Mouse (Mus musculus) lung, embryonic 14.5 days (tissue): ENCODE measurements at regions not wholly inside any gene's neighbourhood (a gene's known extent, or its start where the extent isn't known, plus 50 kb on each side); places are given as distances from the start of the nearest gene placed in this dataset.

ENCODE experiments used
- ATAC-seq: fragments of 200-750 bp; cut with Nextera tagmentation; 2 replicates; pipeline ENCODE4 v1.8.0; 2017; ENCODE audit warnings: mild to moderate bottlenecking, moderate TSS enrichment, moderate library complexity; ENCODE audit not compliant: insufficient read depth
- DNase-seq: peaks from one replicate; pipeline ENCODE4 v3.0.0-alpha.2; 2015
- H3K27ac ChIP-seq: fragments of 300-500 bp; sonication (generic); 2 replicates; pipeline ENCODE4 v1.5.1; 2014; ENCODE audit warnings: low read depth, mild to moderate bottlenecking, moderate library complexity
- H3K27me3 ChIP-seq: fragments of 300-500 bp; sonication (generic); 2 replicates; pipeline ENCODE4 v1.6.1; 2014; ENCODE audit warnings: low read length, control low read depth; ENCODE audit not compliant: insufficient read depth
- H3K36me3 ChIP-seq: fragments of 300-500 bp; sonication (generic); 2 replicates; pipeline ENCODE4 v1.6.1; 2014; ENCODE audit warnings: control low read depth; ENCODE audit not compliant: insufficient read depth
- H3K4me1 ChIP-seq: fragments of 300-500 bp; sonication (generic); 2 replicates; pipeline ENCODE4 v1.6.1; 2014; ENCODE audit warnings: antibody characterized with exemption, control low read depth; ENCODE audit not compliant: insufficient read depth
- H3K4me2 ChIP-seq: fragments of 300-500 bp; sonication (generic); 2 replicates; pipeline ENCODE4 v1.6.1; 2014; ENCODE audit warnings: mild to moderate bottlenecking
- H3K4me3 ChIP-seq: fragments of 300-500 bp; sonication (generic); 2 replicates; pipeline ENCODE4 v1.5.1; 2014; ENCODE audit warnings: low read depth, low read length
- H3K9ac ChIP-seq: fragments of 300-500 bp; sonication (generic); 2 replicates; pipeline ENCODE4 v1.6.1; 2014
- H3K9me3 ChIP-seq: fragments of 300-500 bp; sonication (generic); 2 replicates; pipeline ENCODE4 v1.6.1; 2016; ENCODE audit warnings: low read depth, low read length, control low read depth
- CTCF ChIP-seq: IDR thresholded peaks from 2 replicates; pipeline ENCODE4 v1.5.1; 2016; ENCODE audit warnings: antibody characterized with exemption, low read depth
- WGBS: fragments of 180-500 bp; shearing (Covaris S2); extraction: QIAGEN DNeasy Blood & Tissue Kit; methylation state at CpG from one replicate; pipeline ENCODE4 v1.1.7; 2014; 5-methylcytosine and 5-hydroxymethylcytosine counted together

DNA sequence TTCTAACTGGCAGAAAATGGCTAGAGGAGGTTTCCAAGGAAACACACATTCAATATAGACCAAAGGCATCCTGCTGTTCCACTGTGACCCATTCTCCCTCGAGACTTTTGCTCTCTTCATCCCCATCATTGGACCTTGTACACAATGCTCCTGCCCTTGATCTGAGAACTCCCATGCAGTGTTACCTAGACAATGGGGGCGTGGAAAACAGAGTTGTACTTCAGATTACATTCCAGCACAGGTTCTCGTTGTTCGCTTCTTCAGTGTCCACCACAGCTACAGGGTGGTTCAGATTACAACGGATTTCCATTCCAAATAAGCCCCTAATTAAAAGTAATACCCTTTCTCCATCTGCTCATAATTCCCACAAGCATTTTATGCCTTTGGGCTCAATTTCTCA lies 186.8 kb upstream of the Thbs1 start:
- Histone ChIP-seq H3K9ac (no peak overlapping the region), H3K9me3 (no peaks in the 10 kb centered on the region), H3K27me3 (no peaks in the 10 kb centered on the region), H3K36me3 (no peaks in the 10 kb centered on the region), H3K4me2 (no peak overlapping the region), H3K4me1 (no peaks in the 10 kb centered on the region), H3K4me3 (no peak overlapping the region), H3K27ac (no peak overlapping the region)
- WGBS = 64% methylated on average over 5 of the region's 5 CpGs
- DNase-seq (no peak), ATAC-seq (no peak)
- no peak for TF ChIP-seq CTCF

GRCm38 (mm10) chr2:117925412-117925811 lies 186.3 kb upstream of the Thbs1 start:
- no peak overlapping the region for H3K9ac ChIP-seq
- WGBS = 94% methylated on average over 5 of the region's 5 CpGs
- ATAC-seq = no peak

DNA sequence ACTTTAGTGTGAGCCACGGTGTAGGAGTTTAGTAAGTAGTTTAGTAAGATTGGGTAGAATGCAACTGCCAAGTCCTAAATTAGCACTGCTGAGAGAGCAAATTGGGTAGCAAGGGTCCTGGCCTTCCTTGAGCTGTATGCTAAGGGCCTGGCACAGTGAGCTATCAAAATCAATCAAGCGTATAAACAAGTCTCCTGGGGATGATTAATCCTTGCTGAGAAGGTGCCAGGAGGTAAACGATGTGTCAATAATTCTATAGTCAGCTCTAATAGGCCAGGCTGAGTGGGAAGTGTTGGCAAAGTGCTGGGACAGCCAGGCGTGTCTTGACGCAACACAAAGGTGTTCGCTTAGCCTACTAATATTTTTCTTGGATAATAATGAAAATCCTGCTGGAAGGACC lies 183.6 kb upstream of the Thbs1 start:
- Histone ChIP-seq H3K27ac (no peak overlapping the region), H3K27me3 (no peaks in the 10 kb centered on the region), H3K9me3 (no peaks in the 10 kb centered on the region), H3K4me2 (no peak overlapping the region), H3K9ac (no peak overlapping the region), H3K4me3 (no peak overlapping the region), H3K36me3 (no peaks in the 10 kb centered on the region), H3K4me1 (no peaks in the 10 kb centered on the region)
- ATAC-seq (peak; percentile 28; the same call in 1 of the 2 replicates), DNase-seq (peak; percentile 37)
- 28% methylated on average over 6 of the region's 6 CpGs for WGBS
- no peak for TF ChIP-seq CTCF

More at GRCm38 (mm10) chr2:117925412-117925811, 186.3 kb upstream of the Thbs1 start:
- H3K9me3 ChIP-seq = no peaks in the 10 kb centered on the region
- no peak overlapping the region for H3K27ac ChIP-seq
- no peak for TF ChIP-seq CTCF
- H3K4me3 ChIP-seq = no peak overlapping the region
- H3K4me1 ChIP-seq = no peaks in the 10 kb centered on the region
- no peak for DNase-seq
- H3K36me3 ChIP-seq = no peaks in the 10 kb centered on the region
- no peaks in the 10 kb centered on the region for H3K27me3 ChIP-seq
- H3K4me2 ChIP-seq = no peak overlapping the region

GRCm38 (mm10) chr2:117929586-117929985 lies 182.1 kb upstream of the Thbs1 start:
- Histone ChIP-seq H3K4me2 (no peak overlapping the region), H3K27ac (no peak overlapping the region), H3K36me3 (no peaks in the 10 kb centered on the region), H3K9ac (no peak overlapping the region), H3K4me1 (no peaks in the 10 kb centered on the region), H3K9me3 (no peaks in the 10 kb centered on the region), H3K4me3 (no peak overlapping the region), H3K27me3 (no peaks in the 10 kb centered on the region)
- TF ChIP-seq CTCF = no peak
- no peak for DNase-seq
- 39% methylated on average over 1 of the region's 1 CpGs for WGBS
- no peak for ATAC-seq

DNA sequence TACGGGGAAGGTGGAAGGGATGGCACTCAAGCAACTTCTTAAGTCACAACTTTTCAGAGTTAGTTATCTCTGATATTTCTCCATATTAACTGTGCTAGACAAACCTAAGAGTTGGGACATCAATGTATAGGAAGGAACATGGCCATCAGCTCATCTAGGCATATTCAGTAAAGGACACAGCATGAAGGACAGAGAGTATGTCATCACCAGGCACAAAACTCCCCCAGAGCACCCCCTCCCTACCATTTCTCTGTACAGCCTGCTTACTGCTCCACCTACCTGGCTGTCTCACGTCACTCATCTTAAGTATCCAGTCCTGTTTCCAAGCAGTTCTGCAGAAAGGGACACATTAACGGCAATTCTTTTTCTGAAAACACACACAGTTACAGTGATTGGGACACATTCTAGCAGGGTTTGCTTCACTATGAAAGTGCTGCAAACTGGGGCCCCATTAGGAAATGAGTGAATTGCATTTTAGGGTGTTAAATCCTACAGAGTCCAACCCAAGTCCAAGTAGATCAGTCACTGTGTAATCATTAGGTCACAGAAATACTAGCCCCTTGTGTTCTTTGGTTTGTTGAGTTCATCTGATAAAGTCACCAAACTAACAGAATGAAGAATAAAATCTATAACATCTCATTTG lies 180.7 kb upstream of the Thbs1 start:
- WGBS = 76% methylated on average over 3 of the region's 3 CpGs
- ATAC-seq = no peak

GRCm38 (mm10) chr2:117936590-117936989 lies 175.1 kb upstream of the Thbs1 start:
- WGBS = 51% methylated on average over 6 of the region's 6 CpGs
- ATAC-seq (no peak), DNase-seq (no peak)
- Histone ChIP-seq H3K27ac (no peak overlapping the region), H3K27me3 (no peaks in the 10 kb centered on the region), H3K9me3 (no peaks in the 10 kb centered on the region), H3K4me3 (no peak overlapping the region), H3K4me2 (no peak overlapping the region), H3K9ac (no peak overlapping the region), H3K36me3 (no peaks in the 10 kb centered on the region), H3K4me1 (peaks cover 5% of the 10 kb centered on the region)
- TF ChIP-seq CTCF = no peak

More for the DNA sequence above, 180.7 kb upstream of the Thbs1 start:
- Histone ChIP-seq H3K4me3 (no peak overlapping the region), H3K9ac (no peak overlapping the region), H3K4me1 (no peaks in the 10 kb centered on the region), H3K9me3 (no peaks in the 10 kb centered on the region), H3K4me2 (no peak overlapping the region), H3K27me3 (no peaks in the 10 kb centered on the region), H3K27ac (no peak overlapping the region), H3K36me3 (no peaks in the 10 kb centered on the region)
- DNase-seq = no peak
- no peak for TF ChIP-seq CTCF

DNA sequence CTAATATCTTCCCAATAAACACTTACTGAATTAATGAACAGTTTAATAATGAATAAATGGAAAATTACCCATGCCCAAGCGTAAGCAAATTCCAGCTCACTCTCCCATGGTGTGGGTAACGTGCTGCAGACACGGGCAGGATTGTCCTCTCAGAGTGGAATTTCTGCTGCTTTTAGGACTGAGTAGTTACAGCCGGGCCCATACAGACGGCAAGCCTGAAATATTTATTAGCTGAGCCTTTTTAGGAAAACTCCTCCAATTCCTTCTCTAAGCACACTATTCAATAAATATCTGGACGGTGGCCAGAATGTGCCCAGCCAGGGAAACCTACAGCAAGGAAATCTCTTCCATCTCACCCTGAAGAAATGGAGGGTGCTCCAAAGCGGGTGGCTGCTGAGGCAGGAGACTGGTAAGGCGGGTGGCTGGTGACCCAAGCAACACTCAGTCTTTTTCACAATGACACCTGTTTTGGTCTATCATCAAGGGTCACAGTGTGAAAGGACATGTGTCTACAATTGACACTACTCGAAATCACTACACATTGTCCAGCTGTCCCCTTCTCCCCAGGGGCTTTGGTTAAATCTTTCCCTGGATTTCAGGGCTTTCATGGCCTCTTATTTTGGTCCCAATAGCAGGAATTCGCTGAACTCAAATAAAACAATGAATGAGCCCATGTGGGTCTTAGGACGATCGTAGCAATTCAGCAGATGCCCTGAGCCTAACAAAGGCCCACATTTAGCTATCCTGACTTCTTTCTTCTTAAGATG lies 173.2 kb upstream of the Thbs1 start:
- no peak for TF ChIP-seq CTCF
- WGBS = 55% methylated on average over 12 of the region's 12 CpGs
- H3K36me3 ChIP-seq = no peaks in the 10 kb centered on the region
- peak overlapping the region; percentile 20; the same call in 1 of the 2 replicates for H3K27ac ChIP-seq
- no peaks in the 10 kb centered on the region for H3K9me3 ChIP-seq
- no peak overlapping the region for H3K4me2 ChIP-seq
- no peaks in the 10 kb centered on the region for H3K27me3 ChIP-seq
- DNase-seq = peak; percentile 60
- 0 out of 2 replicates have a peak, but pooled peaks have one; percentile 41 for ATAC-seq
- H3K4me3 ChIP-seq = no peak overlapping the region
- H3K9ac ChIP-seq = no peak overlapping the region
- H3K4me1 ChIP-seq = peaks cover 5% of the 10 kb centered on the region
